Mouse (Mus musculus) liver, embryonic 12.5 days (tissue): ENCODE results near the gene Itga8. TPM values are rescaled to one million over a fixed set of nuclear protein-coding genes. Genes with fewer than 3 reads are reported as not detected.

Experiments
- ATAC-seq: fragments of 200-750 bp; cut with Nextera tagmentation; 2 replicates; pipeline ENCODE4 v1.8.0; 2017; ENCODE audit warnings: moderate number of reproducible peaks, mild to moderate bottlenecking, moderate library complexity
- H3K27ac ChIP-seq: fragments of 300-500 bp; sonication (generic); 2 replicates; pipeline ENCODE4 v1.5.1; 2016; ENCODE audit warnings: mild to moderate bottlenecking
- H3K27me3 ChIP-seq: fragments of 300-500 bp; sonication (generic); replicated peaks from 2 replicates; pipeline ENCODE4 v1.6.1; 2016; ENCODE audit warnings: mild to moderate bottlenecking, moderate library complexity
- H3K36me3 ChIP-seq: fragments of 300-500 bp; sonication (generic); 2 replicates; pipeline ENCODE4 v1.6.1; 2016; ENCODE audit warnings: mild to moderate bottlenecking, moderate library complexity
- H3K4me1 ChIP-seq: fragments of 300-500 bp; sonication (generic); 2 replicates; pipeline ENCODE4 v1.6.1; 2016
- H3K4me2 ChIP-seq: fragments of 300-500 bp; sonication (generic); 2 replicates; pipeline ENCODE4 v1.6.1; 2016; ENCODE audit warnings: mild to moderate bottlenecking, moderate library complexity
- H3K4me3 ChIP-seq: fragments of 300-500 bp; sonication (generic); 2 replicates; pipeline ENCODE4 v1.5.1; 2016; ENCODE audit warnings: mild to moderate bottlenecking, moderate library complexity
- H3K9ac ChIP-seq: fragments of 300-500 bp; sonication (generic); 2 replicates; pipeline ENCODE4 v1.6.1; 2016; ENCODE audit warnings: mild to moderate bottlenecking, moderate library complexity
- H3K9me3 ChIP-seq: fragments of 300-500 bp; sonication (generic); replicated peaks from 2 replicates; pipeline ENCODE4 v1.6.1; 2016; ENCODE audit warnings: mild to moderate bottlenecking, moderate library complexity
- WGBS: fragments of 180-500 bp; shearing (Covaris S2); methylation state at CpG from one replicate; pipeline ENCODE4 v1.1.7; 2016; ENCODE audit not compliant: insufficient replicate concordance; 5-methylcytosine and 5-hydroxymethylcytosine counted together
- polyA plus RNA-seq: library from polyadenylated mRNA; unstranded; fragments of >200 nt; fragmentation: Nextera tagmentation; extraction: Ambion mirVana; gene quantifications from 2 replicates; pipeline ENCODE4 v1.2.1, GENCODE M21; 2016

The Itga8 gene
- polyA plus RNA-seq, 1 experiment from 2014 or later: 3.9 TPM

DNA sequence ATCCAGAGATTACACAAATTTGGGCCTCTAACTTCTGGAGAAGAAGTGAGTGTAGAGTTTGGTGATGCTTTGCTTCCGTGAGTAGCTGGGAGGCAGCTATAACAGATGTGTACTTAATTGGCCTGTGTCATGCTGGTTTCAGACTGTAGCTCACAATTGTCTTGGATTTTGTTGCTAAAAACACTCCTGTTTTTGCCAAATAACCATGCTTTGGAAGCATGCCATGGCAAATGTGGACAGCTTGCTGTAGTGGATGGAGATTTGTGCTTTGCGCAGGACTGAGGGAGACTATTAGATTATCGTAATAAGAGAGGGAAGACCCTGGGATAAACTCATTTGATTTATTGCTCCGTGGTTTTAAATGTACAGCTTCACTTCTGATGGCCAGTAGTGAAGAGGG, 16.3 kb upstream of the Itga8 start:
- Histone ChIP-seq H3K27ac (no peak overlapping the region), H3K9me3 (no peaks in the 10 kb centered on the region), H3K4me3 (no peak overlapping the region), H3K4me1 (peaks cover 5% of the 10 kb centered on the region; the same call in 1 of the 2 replicates), H3K4me2 (no peak overlapping the region), H3K36me3 (no peaks in the 10 kb centered on the region), H3K9ac (no peak overlapping the region), H3K27me3 (no peaks in the 10 kb centered on the region)
- 76% methylated on average over 4 of the region's 4 CpGs for WGBS
- ATAC-seq: no peak

- 47% methylated on average over 5 of the region's 5 CpGs for WGBS
- no peak for ATAC-seq
- Histone ChIP-seq H3K27ac (no peak overlapping the region), H3K36me3 (no peaks in the 10 kb centered on the region), H3K9ac (no peak overlapping the region), H3K9me3 (no peaks in the 10 kb centered on the region), H3K27me3 (no peaks in the 10 kb centered on the region), H3K4me1 (peaks cover 5% of the 10 kb centered on the region; the same call in 1 of the 2 replicates), H3K4me3 (no peak overlapping the region), H3K4me2 (no peak overlapping the region)
These were observed 15.6 kb upstream of the Itga8 start for GRCm38 (mm10) chr2:12317343-12317742.

GRCm38 (mm10) chr2:12316361-12316760, 14.6 kb upstream of the Itga8 start:
- H3K27ac ChIP-seq: no peak overlapping the region
- no peaks in the 10 kb centered on the region for H3K27me3 ChIP-seq
- no peak overlapping the region for H3K9ac ChIP-seq
- 54% methylated on average over 7 of the region's 7 CpGs for WGBS
- no peak overlapping the region for H3K4me3 ChIP-seq
- peaks cover 5% of the 10 kb centered on the region; the same call in 1 of the 2 replicates for H3K4me1 ChIP-seq
- 0 out of 2 replicates have a peak overlapping the region, but pooled peaks have one; percentile 20 for H3K4me2 ChIP-seq
- ATAC-seq: no peak
- H3K36me3 ChIP-seq: no peaks in the 10 kb centered on the region
- no peaks in the 10 kb centered on the region for H3K9me3 ChIP-seq

DNA sequence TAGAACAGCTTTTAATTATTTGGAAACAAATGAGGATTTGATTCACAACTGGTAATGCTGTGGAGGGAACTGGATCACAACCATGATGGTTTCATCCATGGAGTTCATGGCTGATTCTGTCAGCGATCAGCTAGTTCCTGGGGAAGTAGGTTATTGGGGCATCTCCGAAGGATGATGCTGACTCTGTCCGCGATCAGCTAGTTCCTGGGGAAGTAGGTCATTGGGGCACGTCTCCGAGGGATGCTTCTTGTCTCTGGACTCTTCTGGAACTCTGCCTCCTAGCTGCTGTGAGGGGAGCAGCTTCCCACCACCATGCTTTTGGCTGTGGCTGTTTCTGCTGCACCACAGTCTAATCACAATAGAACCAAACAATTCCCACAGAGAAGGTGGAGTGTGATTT, 12.3 kb upstream of the Itga8 start:
- Histone ChIP-seq H3K27ac (no peak overlapping the region), H3K4me2 (no peak overlapping the region), H3K36me3 (no peaks in the 10 kb centered on the region), H3K4me1 (peaks cover 5% of the 10 kb centered on the region; the same call in 1 of the 2 replicates), H3K9ac (no peak overlapping the region), H3K4me3 (no peak overlapping the region), H3K27me3 (no peaks in the 10 kb centered on the region), H3K9me3 (no peaks in the 10 kb centered on the region)
- WGBS: 56% methylated on average over 6 of the region's 6 CpGs
- ATAC-seq: no peak

DNA sequence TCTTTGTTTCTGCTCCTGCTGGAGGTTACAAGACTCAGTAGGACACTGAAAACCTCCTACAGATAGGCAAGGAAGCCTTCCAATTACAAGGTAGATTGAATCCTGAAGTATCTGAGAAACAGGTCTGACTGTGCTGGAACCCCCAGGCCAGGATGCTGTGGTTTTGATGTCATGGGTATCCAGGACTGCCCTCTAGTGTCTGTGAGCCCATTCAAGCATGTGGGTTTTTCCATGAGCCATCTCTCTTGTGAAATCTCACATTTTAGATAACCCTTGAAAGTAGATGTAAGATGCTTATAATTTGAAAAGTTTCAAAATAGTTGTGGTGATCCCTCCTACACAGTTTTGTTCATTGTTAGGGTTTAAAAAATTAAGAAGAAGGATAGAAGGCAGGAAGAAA, 6.7 kb upstream of the Itga8 start:
- Histone ChIP-seq H3K9me3 (no peaks in the 10 kb centered on the region), H3K27ac (no peak overlapping the region), H3K27me3 (peaks cover 18% of the 10 kb centered on the region; the same call in 1 of the 2 replicates), H3K4me3 (no peak overlapping the region), H3K4me1 (no peaks in the 10 kb centered on the region), H3K36me3 (no peaks in the 10 kb centered on the region), H3K4me2 (no peak overlapping the region), H3K9ac (no peak overlapping the region)
- no peak for ATAC-seq

DNA sequence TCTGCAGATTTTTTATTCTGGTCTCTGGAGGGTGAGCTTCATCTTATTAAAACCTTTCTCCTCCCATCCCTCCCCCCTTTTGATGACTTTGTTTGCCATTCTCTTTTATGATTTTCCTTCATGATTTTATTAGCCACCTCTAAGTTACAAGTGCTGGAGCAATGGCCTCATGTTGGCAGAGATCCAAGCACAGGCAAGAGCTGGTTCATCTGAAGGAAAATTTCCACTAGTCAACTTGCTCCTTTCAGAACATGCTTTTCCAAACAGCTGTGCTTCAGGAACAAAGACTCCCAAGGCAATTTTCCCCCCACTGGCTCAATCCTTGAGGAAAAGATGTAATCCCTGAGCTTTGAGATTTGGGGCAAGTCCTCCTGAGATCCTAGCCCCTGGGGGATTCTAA, 5.6 kb upstream of the Itga8 start:
- Histone ChIP-seq H3K27me3 (peaks cover 26% of the 10 kb centered on the region), H3K9ac (no peak overlapping the region), H3K4me1 (no peaks in the 10 kb centered on the region), H3K9me3 (no peaks in the 10 kb centered on the region), H3K4me3 (no peak overlapping the region), H3K36me3 (no peaks in the 10 kb centered on the region), H3K27ac (no peak overlapping the region), H3K4me2 (no peak overlapping the region)
- ATAC-seq: no peak

- peaks cover 47% of the 10 kb centered on the region for H3K27me3 ChIP-seq
- 72% methylated on average over 9 of the region's 9 CpGs for WGBS
- no peak overlapping the region for H3K27ac ChIP-seq
- H3K4me1 ChIP-seq: no peaks in the 10 kb centered on the region
- no peaks in the 10 kb centered on the region for H3K36me3 ChIP-seq
- no peak overlapping the region for H3K4me2 ChIP-seq
- ATAC-seq: no peak
- H3K9me3 ChIP-seq: no peaks in the 10 kb centered on the region
- no peak overlapping the region for H3K4me3 ChIP-seq
- no peak overlapping the region for H3K9ac ChIP-seq
These were observed 3.4 kb upstream of the Itga8 start for GRCm38 (mm10) chr2:12305064-12305650.

- no peak for ATAC-seq
- 55% methylated on average over 15 of the region's 15 CpGs for WGBS
- Histone ChIP-seq H3K9me3 (no peaks in the 10 kb centered on the region), H3K27me3 (peaks cover 55% of the 10 kb centered on the region), H3K9ac (no peak overlapping the region), H3K4me2 (peak overlapping the region; percentile 89), H3K4me1 (no peaks in the 10 kb centered on the region), H3K4me3 (peak overlapping the region; percentile 60), H3K36me3 (no peaks in the 10 kb centered on the region), H3K27ac (no peak overlapping the region)
These were observed 1.1 kb downstream of the Itga8 start for GRCm38 (mm10) chr2:12300449-12301228.

- Histone ChIP-seq H3K27me3 (peaks cover 32% of the 10 kb centered on the region), H3K36me3 (no peaks in the 10 kb centered on the region), H3K4me2 (no peak overlapping the region), H3K4me1 (0 out of 2 replicates have a peak, but pooled peaks cover 2% of the 10 kb centered on the region), H3K9ac (no peak overlapping the region), H3K27ac (no peak overlapping the region), H3K4me3 (no peak overlapping the region), H3K9me3 (no peaks in the 10 kb centered on the region)
- ATAC-seq: no peak
- 60% methylated on average over 5 of the region's 5 CpGs for WGBS
These were observed 4.4 kb downstream of the Itga8 start for GRCm38 (mm10) chr2:12297287-12297686.

DNA sequence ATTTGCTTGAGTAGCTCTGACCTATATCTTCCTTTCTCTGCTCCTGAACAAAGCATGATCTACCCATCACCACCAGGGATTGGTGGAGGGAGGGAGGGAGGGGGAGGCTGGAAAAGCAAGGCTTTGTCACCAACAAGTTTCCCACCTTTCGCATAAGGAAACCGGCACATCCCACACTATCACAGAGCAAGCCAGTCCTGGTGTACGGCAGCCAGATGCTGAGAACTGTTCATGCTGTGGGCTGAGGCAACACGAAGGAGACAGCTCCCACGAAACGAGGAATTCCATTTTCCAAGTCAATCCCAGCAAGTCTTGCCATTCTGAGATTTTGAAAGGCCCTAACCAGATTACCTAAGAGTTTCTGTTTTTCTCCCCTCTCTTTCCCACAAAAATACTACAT, 6.6 kb downstream of the Itga8 start:
- H3K4me3 ChIP-seq: no peak overlapping the region
- no peak overlapping the region for H3K9ac ChIP-seq
- H3K36me3 ChIP-seq: no peaks in the 10 kb centered on the region
- H3K27ac ChIP-seq: no peak overlapping the region
- H3K4me1 ChIP-seq: 0 out of 2 replicates have a peak, but pooled peaks cover 2% of the 10 kb centered on the region
- H3K4me2 ChIP-seq: no peak overlapping the region
- H3K27me3 ChIP-seq: peaks cover 11% of the 10 kb centered on the region
- ATAC-seq: no peak
- WGBS: 74% methylated on average over 6 of the region's 6 CpGs
- H3K9me3 ChIP-seq: no peaks in the 10 kb centered on the region

DNA sequence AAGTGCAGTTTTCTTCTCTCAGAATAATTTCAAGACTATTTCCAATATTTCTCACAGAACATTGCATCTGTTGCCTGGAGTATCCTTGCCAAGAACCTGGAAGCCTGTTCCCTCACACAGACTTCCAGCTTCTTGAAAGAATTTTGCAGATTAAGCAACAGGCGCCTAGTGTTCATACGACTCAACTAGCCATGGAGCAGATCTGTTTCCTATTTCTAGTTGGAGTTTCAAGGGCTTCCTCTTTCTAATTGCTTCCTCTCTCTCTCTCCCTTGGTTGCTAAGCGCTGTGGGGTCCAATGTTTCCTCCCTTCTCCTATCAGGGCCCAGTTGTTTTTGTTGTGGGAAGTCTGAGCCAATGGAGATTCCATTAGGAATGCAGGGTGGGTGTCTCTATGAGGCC, 7.7 kb downstream of the Itga8 start:
- Histone ChIP-seq H3K27me3 (peaks cover 6% of the 10 kb centered on the region), H3K36me3 (no peaks in the 10 kb centered on the region), H3K9me3 (no peaks in the 10 kb centered on the region), H3K4me3 (no peak overlapping the region), H3K9ac (no peak overlapping the region), H3K27ac (no peak overlapping the region), H3K4me1 (0 out of 2 replicates have a peak, but pooled peaks cover 2% of the 10 kb centered on the region), H3K4me2 (no peak overlapping the region)
- WGBS: 16% methylated on average over 3 of the region's 3 CpGs
- peak; percentile 32; the same call in 1 of the 2 replicates for ATAC-seq

DNA sequence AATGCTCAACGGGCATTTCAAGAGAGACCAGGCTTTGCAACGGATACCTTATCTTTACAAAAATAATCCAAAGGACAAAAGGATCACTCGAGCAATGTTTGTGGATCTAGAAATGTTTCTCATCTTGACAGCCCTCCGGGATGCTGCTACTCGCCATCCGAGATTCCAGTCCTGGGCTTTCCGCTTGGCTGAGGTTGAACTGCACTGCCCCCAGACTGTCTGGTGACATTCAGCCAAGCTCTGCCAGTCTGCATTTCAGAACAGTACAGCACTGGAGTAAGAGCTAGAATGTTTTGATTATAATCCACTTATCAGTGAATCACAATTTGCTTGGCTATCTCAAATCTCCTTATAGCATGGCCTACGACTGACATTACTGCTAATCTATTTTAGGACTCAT, 8.3 kb downstream of the Itga8 start:
- no peak for ATAC-seq
- no peak overlapping the region for H3K27ac ChIP-seq
- no peak overlapping the region for H3K9ac ChIP-seq
- no peaks in the 10 kb centered on the region for H3K9me3 ChIP-seq
- 0 out of 2 replicates have a peak, but pooled peaks cover 2% of the 10 kb centered on the region for H3K4me1 ChIP-seq
- no peak overlapping the region for H3K4me3 ChIP-seq
- WGBS: 65% methylated on average over 8 of the region's 8 CpGs
- H3K4me2 ChIP-seq: no peak overlapping the region
- 0 out of 2 replicates have a peak, but pooled peaks cover 4% of the 10 kb centered on the region for H3K27me3 ChIP-seq
- no peaks in the 10 kb centered on the region for H3K36me3 ChIP-seq
